ENCODE assay signal across 7 mouse cellular contexts in the genomic region with DNA sequence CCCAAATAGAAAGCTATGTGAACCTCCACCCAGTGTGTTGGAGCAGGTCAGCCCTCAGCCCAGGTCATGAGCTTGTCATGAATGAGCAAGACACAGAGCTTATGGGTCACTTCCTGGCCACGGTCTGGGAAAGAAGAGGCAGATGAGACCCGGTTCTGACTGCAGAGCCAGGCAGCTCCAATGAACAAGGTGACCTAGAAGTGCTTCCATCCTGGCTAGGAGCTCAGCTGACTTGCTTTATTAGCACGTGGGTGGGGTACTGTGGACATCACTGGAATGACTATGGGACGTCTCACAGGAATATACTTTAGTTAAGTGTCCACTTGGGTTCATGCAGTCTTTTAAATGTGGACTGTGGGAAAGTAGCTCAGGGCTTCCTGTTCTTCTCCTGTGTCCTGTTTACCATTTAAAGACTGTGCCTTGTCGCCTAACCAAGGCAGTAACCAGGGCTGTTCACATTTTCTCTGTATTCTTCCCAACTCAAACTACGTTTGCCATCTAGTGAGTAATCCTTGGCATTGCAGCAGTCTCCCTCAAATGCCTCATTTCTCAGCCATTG.
DNase-seq lines count a peak whose midpoint lies in the region; ATAC-seq and TF ChIP-seq lines count a peak whose summit lies in the region.

No protein-coding gene starts in this region.

- peaks cover 0 to 7% of the 10 kb centered on the region in 2 experiments; a peak in 1 of 4 replicates for H3K27me3 ChIP-seq in MEL (ENCODE audit: control insufficient read depth in 1 of 2, insufficient read depth in 2 of 2, low read length in 2 of 2)
- H3K27me3 ChIP-seq in embryonic facial prominence, embryonic 14.5 days (replicated peaks; ENCODE audit: control insufficient read depth, insufficient read depth, low read length), result no peaks in the 10 kb centered on the region
- no peaks in the 10 kb centered on the region for H3K27me3 ChIP-seq in hindbrain, embryonic 11.5 days (ENCODE audit: control insufficient read depth, insufficient read depth, low read length)
- no peaks in the 10 kb centered on the region for H3K27me3 ChIP-seq in midbrain, embryonic 10.5 days (ENCODE audit: low read depth, poor library complexity, severe bottlenecking)
- H3K27me3 ChIP-seq in stomach, postnatal 0 days (ENCODE audit: control insufficient read depth, insufficient read depth, low read length), result no peaks in the 10 kb centered on the region

- no peak for TF ChIP-seq POLR2A in MEL (IDR thresholded peaks at IDR 0.05; ENCODE audit: control insufficient read depth in 1 of 2, insufficient read depth in 1 of 2, low read depth in 1 of 2, low read length in 2 of 2, poor library complexity in 1 of 2)

- no peaks in the 10 kb centered on the region for H3K36me3 ChIP-seq in MEL (ENCODE audit: control insufficient read depth in 1 of 2, insufficient read depth in 2 of 2, low read length in 2 of 2)
- no peaks in the 10 kb centered on the region for H3K36me3 ChIP-seq in embryonic facial prominence, embryonic 14.5 days (ENCODE audit: control insufficient read depth, insufficient read depth, low read length)
- no peaks in the 10 kb centered on the region for H3K36me3 ChIP-seq in hindbrain, embryonic 11.5 days (ENCODE audit: control insufficient read depth, insufficient read depth, low read length)
- H3K36me3 ChIP-seq in midbrain, embryonic 10.5 days, result no peaks in the 10 kb centered on the region
- 0 out of 2 replicates have a peak, but pooled peaks cover 2% of the 10 kb centered on the region for H3K36me3 ChIP-seq in stomach, postnatal 0 days (ENCODE audit: control insufficient read depth, insufficient read depth, low read length)

- TF ChIP-seq RAD21 in MEL (IDR thresholded peaks at IDR 0.05; ENCODE audit: low read depth, low read length), result peak; percentile 59

- 48% methylated on average over 6 of the region's 6 CpGs for WGBS in embryonic facial prominence, embryonic 14.5 days
- WGBS in hindbrain, embryonic 11.5 days, result 54% methylated on average over 6 of the region's 6 CpGs
- WGBS in midbrain, embryonic 10.5 days, result 51% methylated on average over 6 of the region's 6 CpGs
- 27% methylated on average over 6 of the region's 6 CpGs for WGBS in stomach, postnatal 0 days

- no peak overlapping the region for H3K9ac ChIP-seq in MEL (ENCODE audit: control insufficient read depth, low read depth, low read length, poor library complexity, severe bottlenecking)
- H3K9ac ChIP-seq in embryonic facial prominence, embryonic 14.5 days (ENCODE audit: low read depth, low read length), result no peak overlapping the region
- H3K9ac ChIP-seq in hindbrain, embryonic 11.5 days (ENCODE audit: low read depth, low read length), result no peak overlapping the region
- no peak overlapping the region for H3K9ac ChIP-seq in stomach, postnatal 0 days (ENCODE audit: low read length)

- H3K79me2 ChIP-seq in MEL (ENCODE audit: control insufficient read depth, insufficient read depth, low read length, poor library complexity), result no peaks in the 10 kb centered on the region

- H3K4me1 ChIP-seq in MEL (ENCODE audit: control insufficient read depth in 1 of 2, insufficient read depth in 2 of 2, low read length in 2 of 2), result no peaks in the 10 kb centered on the region
- peaks cover 3% of the 10 kb centered on the region; the same call in 1 of the 2 replicates for H3K4me1 ChIP-seq in embryonic facial prominence, embryonic 14.5 days (ENCODE audit: control insufficient read depth, insufficient read depth, low read length)
- H3K4me1 ChIP-seq in hindbrain, embryonic 11.5 days (replicated peaks; ENCODE audit: control insufficient read depth, insufficient read depth, low read length), result no peaks in the 10 kb centered on the region
- H3K4me1 ChIP-seq in midbrain, embryonic 10.5 days, result no peaks in the 10 kb centered on the region; the same call in 1 of the 2 replicates
- H3K4me1 ChIP-seq in stomach, postnatal 0 days (replicated peaks; ENCODE audit: control insufficient read depth, insufficient read depth), result no peaks in the 10 kb centered on the region

- TF ChIP-seq EP300 in MEL (IDR thresholded peaks at IDR 0.05; ENCODE audit: low read depth in 1 of 2, low read length in 2 of 2), result no peak
- TF ChIP-seq EP300 in stomach, postnatal 0 days (optimal IDR thresholded peaks at IDR 0.05), result no peak

- no peak overlapping the region for H3K27ac ChIP-seq in MEL (ENCODE audit: control insufficient read depth, low read depth, low read length)
- H3K27ac ChIP-seq in embryonic facial prominence, embryonic 14.5 days (replicated peaks; ENCODE audit: low read depth, low read length), result no peak overlapping the region
- no peak overlapping the region for H3K27ac ChIP-seq in hindbrain, embryonic 11.5 days (ENCODE audit: low read depth, low read length)
- no peak overlapping the region for H3K27ac ChIP-seq in midbrain, embryonic 10.5 days (replicated peaks)
- H3K27ac ChIP-seq in stomach, postnatal 0 days (replicated peaks), result no peak overlapping the region

- no peaks in the 10 kb centered on the region for H3K9me3 ChIP-seq in MEL (replicated peaks; ENCODE audit: insufficient read depth, low read length)
- H3K9me3 ChIP-seq in embryonic facial prominence, embryonic 14.5 days (ENCODE audit: control insufficient read depth, low read length), result no peaks in the 10 kb centered on the region
- H3K9me3 ChIP-seq in hindbrain, embryonic 11.5 days (ENCODE audit: control insufficient read depth, low read length), result no peaks in the 10 kb centered on the region
- no peaks in the 10 kb centered on the region for H3K9me3 ChIP-seq in midbrain, embryonic 10.5 days (replicated peaks)
- H3K9me3 ChIP-seq in stomach, postnatal 0 days (ENCODE audit: control insufficient read depth, low read length), result no peaks in the 10 kb centered on the region

- no peak overlapping the region for H3K4me3 ChIP-seq in MEL (ENCODE audit: control insufficient read depth in 1 of 2, insufficient read depth in 1 of 2, low read depth in 2 of 2, low read length in 2 of 2)
- H3K4me3 ChIP-seq in embryonic facial prominence, embryonic 14.5 days (ENCODE audit: low read depth, low read length), result no peak overlapping the region
- no peak overlapping the region for H3K4me3 ChIP-seq in hindbrain, embryonic 11.5 days (ENCODE audit: low read depth, low read length)
- H3K4me3 ChIP-seq in midbrain, embryonic 10.5 days, result no peak overlapping the region
- no peak overlapping the region for H3K4me3 ChIP-seq in stomach, postnatal 0 days (ENCODE audit: low read depth, low read length)

- ATAC-seq in embryonic facial prominence, embryonic 14.5 days (ENCODE audit: low read depth), result peak; percentile 72
- peak; percentile 43; the same call in 1 of the 2 replicates for ATAC-seq in hindbrain, embryonic 11.5 days (ENCODE audit: low FRiP score)
- ATAC-seq in stomach, postnatal 0 days (ENCODE audit: low FRiP score, low TSS enrichment), result peak; percentile 42

- H3K4me2 ChIP-seq in embryonic facial prominence, embryonic 14.5 days (ENCODE audit: low read depth, low read length), result no peak overlapping the region
- no peak overlapping the region for H3K4me2 ChIP-seq in hindbrain, embryonic 11.5 days (replicated peaks; ENCODE audit: low read depth, low read length)
- H3K4me2 ChIP-seq in stomach, postnatal 0 days (replicated peaks; ENCODE audit: low read depth), result no peak overlapping the region

- TF ChIP-seq CTCF in MEL (IDR thresholded peaks at IDR 0.05 in 2 of 3, conservative IDR thresholded peaks at IDR 0.05 in 1 of 3; ENCODE audit: control insufficient read depth in 1 of 3, insufficient read depth in 1 of 3, low read depth in 2 of 3, low read length in 3 of 3, poor library complexity in 1 of 3, severe bottlenecking in 1 of 3), result peak in 2 of 3 experiments; percentile 31 to 55; a peak in 4 of 6 replicates
- peak; percentile 95 for TF ChIP-seq CTCF in stomach, postnatal 0 days (IDR thresholded peaks at IDR 0.05; ENCODE audit: low read depth)

- DNase-seq in 416B (ENCODE audit: low read depth), result peak; percentile 57
- DNase-seq in MEL (ENCODE audit: low read depth, low spot score), result peak; percentile 23
- peak; percentile 74 for DNase-seq in embryonic facial prominence, embryonic 14.5 days (ENCODE audit: low spot score)
- DNase-seq in hindbrain, embryonic 11.5 days (ENCODE audit: low spot score), result peak; percentile 65
- DNase-seq in layer of hippocampus, adult 9-10 months (ENCODE audit: low spot score), result peak; percentile 69
- peak; percentile 24 for DNase-seq in midbrain, embryonic 10.5 days (ENCODE audit: low spot score)
- peak; percentile 43 for DNase-seq in stomach, postnatal 0 days (ENCODE audit: low spot score)

TF ChIP-seq in MEL, 35 proteins besides CTCF, POLR2A, EP300 and RAD21:
- no peak for TF ChIP-seq MXI1 (IDR thresholded peaks at IDR 0.05; ENCODE audit: low read depth, low read length)
- peak; percentile 51 for TF ChIP-seq SMC3 (IDR thresholded peaks at IDR 0.05; ENCODE audit: low read depth, low read length)

Comparison
In these comparisons a context has a peak if more than half of its experiments do, and no peak if none do; other contexts are left out.
1. DNase-seq: peak in every context shown above with its lines; median percentile 74 in embryonic facial prominence, embryonic 14.5 days; 69 in layer of hippocampus, adult 9-10 months; 65 in hindbrain, embryonic 11.5 days; 57 in 416B; 43 in stomach, postnatal 0 days; 24 in midbrain, embryonic 10.5 days; 23 in MEL.